Mouse (Mus musculus) MEL (cell line): ENCODE data around the gene Ucn2. TPM values are rescaled to one million over a fixed set of nuclear protein-coding genes. Genes with fewer than 3 reads are reported as not detected.

Experiments
- DNase-seq: peaks from one replicate; pipeline ENCODE4 v3.0.0; 2011; ENCODE audit warnings: low read depth, low spot score
- H3K27ac ChIP-seq: 2 replicates; pipeline ENCODE4 v1.5.1; 2012; ENCODE audit warnings: low read depth, mild to moderate bottlenecking, control low read depth, low read length, moderate library complexity; ENCODE audit not compliant: control insufficient read depth
- H3K27me3 ChIP-seq, 2 experiments: fragments of 150-350 bp in 1 of 2; sonication (generic) in 1 of 2; 2 replicates each; pipeline ENCODE4 v1.6.1; 2012; ENCODE audit warnings: low read length in 2 of 2, mild to moderate bottlenecking in 2 of 2, improper control_type of control experiment in 1 of 2, moderate library complexity in 1 of 2; ENCODE audit not compliant: insufficient read depth in 2 of 2, control insufficient read depth in 1 of 2
- H3K36me3 ChIP-seq, 2 experiments: 2 replicates each; pipeline ENCODE4 v1.6.1; 2012 to 2014; ENCODE audit warnings: low read length in 2 of 2, improper control_type of control experiment in 1 of 2, inconsistent platforms in 1 of 2, mild to moderate bottlenecking in 1 of 2; ENCODE audit not compliant: insufficient read depth in 2 of 2, control insufficient read depth in 1 of 2
- H3K4me1 ChIP-seq, 2 experiments: fragments of 150-350 bp in 1 of 2; sonication (generic) in 1 of 2; 2 replicates each; pipeline ENCODE4 v1.6.1; 2012; ENCODE audit warnings: low read length in 2 of 2, improper control_type of control experiment in 1 of 2, mild to moderate bottlenecking in 1 of 2; ENCODE audit not compliant: insufficient read depth in 2 of 2, control insufficient read depth in 1 of 2
- H3K4me3 ChIP-seq, 2 experiments: fragments of 150-350 bp in 1 of 2; sonication (generic) in 1 of 2; 2 replicates each; pipeline ENCODE4 v1.5.1; 2012; ENCODE audit warnings: low read depth in 2 of 2, low read length in 2 of 2, mild to moderate bottlenecking in 2 of 2, moderate library complexity in 2 of 2, control low read depth in 1 of 2, improper control_type of control experiment in 1 of 2; ENCODE audit not compliant: control insufficient read depth in 1 of 2, insufficient read depth in 1 of 2
- H3K79me2 ChIP-seq: 2 replicates; pipeline ENCODE4 v1.6.1; 2012; ENCODE audit warnings: mild to moderate bottlenecking, low read length, moderate library complexity; ENCODE audit not compliant: control insufficient read depth, poor library complexity, insufficient read depth
- H3K9ac ChIP-seq: 2 replicates; pipeline ENCODE4 v1.6.1; 2012; ENCODE audit warnings: low read depth, mild to moderate bottlenecking, control low read depth, low read length, moderate library complexity; ENCODE audit not compliant: control insufficient read depth, poor library complexity, severe bottlenecking
- H3K9me3 ChIP-seq: fragments of 150-350 bp; sonication (generic); replicated peaks from 2 replicates; pipeline ENCODE4 v1.6.1; 2012; ENCODE audit warnings: mild to moderate bottlenecking, low read length, improper control_type of control experiment, moderate library complexity; ENCODE audit not compliant: insufficient read depth
- BHLHE40 ChIP-seq: IDR thresholded peaks from 2 replicates; pipeline ENCODE4 v1.6.1; 2012; ENCODE audit warnings: low read depth, mild to moderate bottlenecking, inconsistent platforms, low read length, improper control_type of control experiment, borderline replicate concordance
- CHD2 ChIP-seq: IDR thresholded peaks from 2 replicates; pipeline ENCODE4 v1.6.1; 2011; ENCODE audit warnings: low read length, improper control_type of control experiment
- E2F4 ChIP-seq: IDR thresholded peaks from 2 replicates; pipeline ENCODE4 v1.6.1; 2011; ENCODE audit warnings: low read depth, low read length, improper control_type of control experiment, borderline replicate concordance
- ELF1 ChIP-seq: IDR thresholded peaks from 2 replicates; pipeline ENCODE4 v1.6.1; 2014; ENCODE audit warnings: low read depth, mild to moderate bottlenecking, inconsistent platforms, low read length, improper control_type of control experiment, moderate library complexity
- EP300 ChIP-seq, 2 experiments: IDR thresholded peaks; 2 replicates each; pipeline ENCODE4 v1.6.1; 2011; ENCODE audit warnings: improper control_type of control experiment in 2 of 2, low read length in 2 of 2, low read depth in 1 of 2, mild to moderate bottlenecking in 1 of 2
- GATA1 ChIP-seq: IDR thresholded peaks from 2 replicates; pipeline ENCODE4 v1.6.1; 2011; ENCODE audit warnings: low read depth, low read length, improper control_type of control experiment
- HCFC1 ChIP-seq: IDR thresholded peaks from 2 replicates; pipeline ENCODE4 v1.6.1; 2012; ENCODE audit warnings: low read depth, mild to moderate bottlenecking, inconsistent platforms, low read length, improper control_type of control experiment, moderate library complexity
- JUND ChIP-seq: IDR thresholded peaks from 2 replicates; pipeline ENCODE4 v1.6.1; 2011; ENCODE audit warnings: low read depth, mild to moderate bottlenecking, improper control_type of control experiment, low read length
- KAT2A ChIP-seq: conservative IDR thresholded peaks from 2 replicates; pipeline ENCODE4 v1.6.1; 2012; ENCODE audit warnings: low read depth, low read length, improper control_type of control experiment, inconsistent platforms
- MAFK ChIP-seq: IDR thresholded peaks from 2 replicates; pipeline ENCODE4 v1.6.1; 2011; ENCODE audit warnings: low read depth, mild to moderate bottlenecking, low read length, improper control_type of control experiment, borderline replicate concordance
- MEF2A ChIP-seq: IDR thresholded peaks from 2 replicates; pipeline ENCODE4 v1.6.1; 2014; ENCODE audit warnings: low read depth, mild to moderate bottlenecking, inconsistent platforms, low read length, improper control_type of control experiment; ENCODE audit not compliant: poor library complexity, insufficient replicate concordance, severe bottlenecking; ENCODE audit errors: extremely low read depth
- MXI1 ChIP-seq: IDR thresholded peaks from 2 replicates; pipeline ENCODE4 v1.6.1; 2011; ENCODE audit warnings: mild to moderate bottlenecking, low read depth, low read length, improper control_type of control experiment
- NELFE ChIP-seq: IDR thresholded peaks from 2 replicates; pipeline ENCODE4 v1.6.1; 2011; ENCODE audit warnings: low read depth, low read length, improper control_type of control experiment
- NRF1 ChIP-seq: IDR thresholded peaks from 2 replicates; pipeline ENCODE4 v1.6.1; 2014; ENCODE audit warnings: low read depth, mild to moderate bottlenecking, inconsistent platforms, low read length, improper control_type of control experiment, moderate library complexity; ENCODE audit not compliant: poor library complexity, insufficient read depth, severe bottlenecking
- POLR2A ChIP-seq, 2 experiments: IDR thresholded peaks; 2 replicates each; pipeline ENCODE4 v1.6.1; 2011 to 2012; ENCODE audit warnings: low read length in 2 of 2, mild to moderate bottlenecking in 2 of 2, control low read depth in 1 of 2, improper control_type of control experiment in 1 of 2, low read depth in 1 of 2, moderate library complexity in 1 of 2; ENCODE audit not compliant: control insufficient read depth in 1 of 2, insufficient read depth in 1 of 2, poor library complexity in 1 of 2
- POLR2AphosphoS2 ChIP-seq: IDR thresholded peaks from 2 replicates; pipeline ENCODE4 v1.6.1; 2011; ENCODE audit warnings: low read length, improper control_type of control experiment
- POLR2AphosphoS5 ChIP-seq: IDR thresholded peaks from 2 replicates; pipeline ENCODE4 v1.6.1; 2012; ENCODE audit warnings: low read depth, borderline replicate concordance, mild to moderate bottlenecking, inconsistent platforms, low read length, moderate library complexity, mixed read lengths
- RAD21 ChIP-seq: IDR thresholded peaks from 2 replicates; pipeline ENCODE4 v1.6.1; 2011; ENCODE audit warnings: mild to moderate bottlenecking, low read depth, low read length, improper control_type of control experiment
- RCOR1 ChIP-seq: IDR thresholded peaks from 2 replicates; pipeline ENCODE4 v1.6.1; 2012; ENCODE audit warnings: low read depth, mild to moderate bottlenecking, inconsistent platforms, low read length, improper control_type of control experiment
- SIN3A ChIP-seq: IDR thresholded peaks from 2 replicates; pipeline ENCODE4 v1.6.1; 2012; ENCODE audit warnings: low read length, improper control_type of control experiment, inconsistent platforms
- SMC3 ChIP-seq: IDR thresholded peaks from 2 replicates; pipeline ENCODE4 v1.6.1; 2011; ENCODE audit warnings: low read depth, low read length, improper control_type of control experiment
- TBP ChIP-seq: IDR thresholded peaks from 2 replicates; pipeline ENCODE4 v1.8.0; 2011; ENCODE audit warnings: low read depth, low read length, improper control_type of control experiment
- TCF12 ChIP-seq: IDR thresholded peaks from 2 replicates; pipeline ENCODE4 v1.6.1; 2014; ENCODE audit warnings: low read depth, mild to moderate bottlenecking, inconsistent platforms, low read length, improper control_type of control experiment, moderate library complexity
- UBTF ChIP-seq: IDR thresholded peaks from 2 replicates; pipeline ENCODE4 v1.6.1; 2012; ENCODE audit warnings: low read depth, mild to moderate bottlenecking, inconsistent platforms, low read length, improper control_type of control experiment, moderate library complexity, borderline replicate concordance; ENCODE audit not compliant: insufficient read depth
- USF1 ChIP-seq: IDR thresholded peaks from 2 replicates; pipeline ENCODE4 v1.6.1; 2014; ENCODE audit warnings: low read depth, mild to moderate bottlenecking, inconsistent platforms, low read length, improper control_type of control experiment, moderate library complexity
- USF2 ChIP-seq, 2 experiments: IDR thresholded peaks; 2 replicates each; pipeline ENCODE4 v1.6.1; 2011 to 2012; ENCODE audit warnings: improper control_type of control experiment in 2 of 2, low read length in 2 of 2, borderline replicate concordance in 1 of 2, inconsistent platforms in 1 of 2, low read depth in 1 of 2, mild to moderate bottlenecking in 1 of 2; ENCODE audit not compliant: insufficient read depth in 1 of 2
- ZMIZ1 ChIP-seq: IDR thresholded peaks from 2 replicates; pipeline ENCODE4 v1.6.1; 2012; ENCODE audit warnings: low read depth, mild to moderate bottlenecking, inconsistent platforms, low read length, improper control_type of control experiment, moderate library complexity
- ZNF384 ChIP-seq: IDR thresholded peaks from 2 replicates; pipeline ENCODE4 v1.6.1; 2012; ENCODE audit warnings: low read depth, mild to moderate bottlenecking, inconsistent platforms, low read length, improper control_type of control experiment
- polyA plus RNA-seq, 2 experiments: library from polyadenylated mRNA; stranded (reverse) in 1 of 2; unstranded in 1 of 2; fragments of >175 nt in 1 of 2; fragments of >200 nt in 1 of 2; gene quantifications; 2 replicates each; pipeline versions ENCODE4 v1.2.1 to v1.2.4; 2012; ENCODE audit warnings: low replicate concordance in 2 of 2, low read depth in 1 of 2; ENCODE audit not compliant: insufficient read length in 2 of 2, insufficient read depth in 1 of 2, missing spikeins in 1 of 2
- total RNA-seq: library from RNA; depleted of rRNA; stranded (reverse); fragments of 300-350 nt; gene quantifications from 2 replicates; pipeline ENCODE4 v1.2.3, GENCODE M21; 2012

Gene Ucn2
- total and polyA plus RNA-seq, 3 experiments, result 0.12 to 0.19 TPM; not detected in 1

GRCm38 (mm10) chr9:108990462-108990820 is 4.6 kb downstream of the Ucn2 start:
- no peaks in the 10 kb centered on the region for H3K9me3 ChIP-seq
- no peak overlapping the region; the same call in 1 of the 2 replicates for H3K9ac ChIP-seq
- peaks cover 0 to 16% of the 10 kb centered on the region in 2 experiments; a peak in 2 of 4 replicates for H3K36me3 ChIP-seq
- no peaks in the 10 kb centered on the region for H3K27me3 ChIP-seq
- TF ChIP-seq UBTF, result no peak
- TF ChIP-seq ELF1, result no peak
- TF ChIP-seq SMC3, result no peak
- no peak for TF ChIP-seq USF2 (IDR thresholded peaks at IDR 0.05; ENCODE audit: borderline replicate concordance in 1 of 2, insufficient read depth in 1 of 2, low read depth in 1 of 2, low read length in 2 of 2)
- TF ChIP-seq GATA1, result no peak
- no peak for TF ChIP-seq USF1
- TF ChIP-seq JUND, result no peak
- no peak for TF ChIP-seq HCFC1
- no peak for TF ChIP-seq EP300 (IDR thresholded peaks at IDR 0.05; ENCODE audit: low read depth in 1 of 2, low read length in 2 of 2)
- no peak for TF ChIP-seq NRF1
- no peak for TF ChIP-seq POLR2AphosphoS2
- TF ChIP-seq ZMIZ1, result no peak
- no peak for TF ChIP-seq MAFK
- no peak for TF ChIP-seq E2F4
- TF ChIP-seq NELFE, result no peak
- TF ChIP-seq POLR2AphosphoS5, result no peak
- no peak for TF ChIP-seq BHLHE40
- no peak for TF ChIP-seq POLR2A (IDR thresholded peaks at IDR 0.05; ENCODE audit: control insufficient read depth in 1 of 2, insufficient read depth in 1 of 2, low read depth in 1 of 2, low read length in 2 of 2, poor library complexity in 1 of 2)
- no peak for TF ChIP-seq RAD21
- no peak; the same call in 1 of the 2 replicates for TF ChIP-seq MXI1
- no peak overlapping the region for H3K27ac ChIP-seq
- H3K79me2 ChIP-seq, result no peaks in the 10 kb centered on the region; the same call in 1 of the 2 replicates
- no peak for DNase-seq
- peak overlapping the region in 1 of 2 experiments; percentile 42; a peak in 1 of 4 replicates for H3K4me3 ChIP-seq
- H3K4me1 ChIP-seq, result peaks cover 2 to 28% of the 10 kb centered on the region in 2 experiments

GRCm38 (mm10) chr9:108991428-108992084 is 5.7 kb downstream of the Ucn2 start, which contains the start of gene Pfkfb4:
Pfkfb4 (plus strand) TSS chr9:108991778.
- H3K9ac ChIP-seq, result peak within 1 kb of the TSS; percentile 74
- H3K4me3 ChIP-seq, result peak within 1 kb of the TSS; percentile 66 to 93
- H3K36me3 ChIP-seq, result peaks cover 0 to 20% of the 10 kb centered on the region in 2 experiments; a peak in 2 of 4 replicates
- no peaks in the 10 kb centered on the region for H3K27me3 ChIP-seq
- H3K27ac ChIP-seq, result peak within 1 kb of the TSS; percentile 65
- peak; percentile 100 for DNase-seq
- H3K9me3 ChIP-seq, result no peaks in the 10 kb centered on the region
- peaks cover 6 to 38% of the 10 kb centered on the region in 2 experiments for H3K4me1 ChIP-seq
- H3K79me2 ChIP-seq, result no peaks in the 10 kb centered on the region; the same call in 1 of the 2 replicates
- TF ChIP-seq NELFE, result peak; percentile 86
- TF ChIP-seq RAD21, result no peak
- TF ChIP-seq POLR2AphosphoS2, result peak; percentile 79
- no peak for TF ChIP-seq POLR2AphosphoS5
- TF ChIP-seq CHD2, result no peak
- no peak for TF ChIP-seq EP300 (IDR thresholded peaks at IDR 0.05; ENCODE audit: low read depth in 1 of 2, low read length in 2 of 2)
- TF ChIP-seq JUND, result no peak
- no peak for TF ChIP-seq MEF2A
- TF ChIP-seq RCOR1, result no peak
- peak; percentile 70 for TF ChIP-seq HCFC1
- TF ChIP-seq TBP, result peak; percentile 87
- TF ChIP-seq KAT2A, result 0 out of 2 replicates have a peak, but pooled peaks have one; percentile 21
- TF ChIP-seq POLR2A (IDR thresholded peaks at IDR 0.05; ENCODE audit: control insufficient read depth in 1 of 2, insufficient read depth in 1 of 2, low read depth in 1 of 2, low read length in 2 of 2, poor library complexity in 1 of 2), result peak; percentile 77 to 97
- TF ChIP-seq ZNF384, result no peak
- peak; percentile 81 for TF ChIP-seq MXI1
- TF ChIP-seq BHLHE40, result no peak
- TF ChIP-seq TCF12, result peak; percentile 51; the same call in 1 of the 2 replicates
- no peak for TF ChIP-seq UBTF
- peak; percentile 63 for TF ChIP-seq SIN3A
